Mouse (Mus musculus) liver, embryonic 18 days (tissue): Measurements from ENCODE around the gene Hephl1. TPM values are rescaled to one million over a fixed set of nuclear protein-coding genes. Genes with fewer than 3 reads are reported as not detected.

Source experiments
- polyA plus RNA-seq: library from polyadenylated mRNA; depleted of rRNA; stranded (reverse); fragments of >200 nt; gene quantifications from 2 replicates; pipeline ENCODE4 v1.2.3, GENCODE M21; 2012; rRNA removed

Hephl1 gene
- polyA plus RNA-seq = not detected in 2 replicates

DNA sequence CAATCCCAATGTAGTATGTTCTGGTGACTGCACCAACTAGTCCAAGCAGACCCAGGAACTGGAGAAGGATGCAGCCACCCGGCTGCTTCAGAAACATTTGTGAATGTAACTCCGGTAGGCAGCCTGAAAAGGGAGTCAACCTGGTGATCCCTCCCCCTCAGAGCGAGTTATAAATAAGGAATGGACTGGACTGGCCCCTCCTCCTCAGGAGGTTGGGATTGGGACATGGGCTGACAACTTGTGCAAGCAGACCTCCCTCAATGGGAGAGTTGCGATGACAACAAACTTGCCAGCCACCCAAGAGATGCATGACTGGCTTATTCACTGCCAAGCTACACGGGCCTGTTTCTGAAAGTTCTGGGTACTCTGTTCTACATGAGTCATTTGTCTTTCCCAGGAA, at the start of gene Hephl1:
TSS of gene Hephl1 (minus strand) at position 101 of the 400 bp plus-strand sequence.

DNA sequence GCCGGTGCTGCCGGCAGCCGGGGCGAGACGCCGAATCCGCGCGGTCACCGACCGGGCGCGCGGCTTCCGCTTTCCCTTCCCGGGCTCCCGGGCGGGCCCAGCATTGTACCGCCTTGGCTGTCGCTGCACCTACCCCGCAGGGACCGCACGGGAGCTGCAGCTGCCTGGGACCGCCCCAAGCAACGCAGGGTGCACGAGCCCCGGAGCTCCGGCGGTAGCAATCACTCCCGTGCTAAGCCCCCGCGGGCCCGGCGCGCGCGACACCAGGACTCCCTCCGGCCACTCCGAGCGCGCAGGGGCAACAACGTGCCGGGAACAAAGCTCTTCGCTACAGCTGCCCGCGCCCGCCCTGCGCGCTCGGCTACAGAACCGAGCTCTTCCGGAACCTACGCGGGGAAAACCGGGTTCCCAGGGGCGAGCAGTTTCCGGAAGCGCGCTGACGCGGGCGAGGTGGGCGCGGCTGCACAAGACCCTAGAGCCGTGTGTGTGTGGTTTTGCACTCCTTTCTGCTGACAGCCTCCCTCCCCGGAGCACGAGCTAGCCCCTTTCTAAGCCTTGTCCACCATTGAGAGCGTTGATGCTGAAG, 66.7 kb downstream of the Hephl1 start, which contains the start of gene Panx1:
TSS of gene Panx1 (minus strand) at position 395 of the 586 bp plus-strand sequence.

Other genes with a start within 250 kb of the Hephl1 start
- 0.07 TPM in 1 of 2 replicates, not detected in the other for gene Izumo1r, start 208.2 kb downstream of the Hephl1 start, polyA plus RNA-seq
- 2.1 and 3.0 TPM in 2 replicates for gene Panx1, start 66.6 kb downstream of the Hephl1 start, polyA plus RNA-seq
- gene Vstm5, start 126.9 kb upstream of the Hephl1 start, polyA plus RNA-seq = 0.35 and 0.36 TPM in 2 replicates
- gene Med17, start 167.8 kb upstream of the Hephl1 start, polyA plus RNA-seq = 14.0 and 17.9 TPM in 2 replicates
- 34.7 and 39.8 TPM in 2 replicates for gene Taf1d, start 194.1 kb upstream of the Hephl1 start, polyA plus RNA-seq
- 13.3 and 16.1 TPM in 2 replicates for gene 4931406C07Rik, start 194.3 kb upstream of the Hephl1 start, polyA plus RNA-seq
- gene Cep295, start 245.7 kb upstream of the Hephl1 start, polyA plus RNA-seq = 7.1 and 9.2 TPM in 2 replicates